ENCODE assay signal across 12 mouse cellular contexts in the genomic region with DNA sequence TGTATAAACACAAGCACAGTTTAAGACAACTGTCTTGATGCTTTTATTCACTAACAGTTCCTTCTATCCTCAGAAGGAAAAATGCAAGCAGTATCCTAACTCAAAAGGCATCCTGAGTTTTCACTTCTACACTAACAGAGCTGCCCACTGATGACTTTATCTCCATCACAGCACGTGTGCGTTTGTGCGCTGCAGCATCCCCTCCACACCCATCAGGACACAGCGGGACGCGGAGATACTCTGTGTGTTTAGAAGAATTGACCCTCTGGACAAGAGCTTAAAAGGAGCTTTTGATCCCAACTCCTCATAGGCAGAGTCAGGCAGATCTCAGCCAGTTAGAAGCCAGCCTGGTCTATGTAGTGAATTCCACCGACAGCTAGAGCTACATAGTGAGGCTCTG. TPM values are rescaled to one million over a fixed set of nuclear protein-coding genes. Genes with fewer than 3 reads are reported as not detected.
DNase-seq lines count a peak whose midpoint lies in the region; ATAC-seq lines count a peak whose summit lies in the region.
"Had no signal": no experiment of that assay in that cellular context is flagged by ENCODE, and none has a peak within 500 bp of the region (broad histone marks: within the 10 kb centered on the region; RNA-seq: fewer than 3 reads in every experiment).

No protein-coding gene starts in this region.

- peak overlapping the region; percentile 96 for H3K4me3 ChIP-seq in megakaryocyte, embryonic 14.5 days (replicated peaks)
- peak overlapping the region; percentile 98 for H3K4me3 ChIP-seq in forebrain, embryonic 15.5 days
- no peak overlapping the region for H3K4me3 ChIP-seq in liver, embryonic 11.5 days (ENCODE audit: low read depth, low read length)
- H3K4me3 ChIP-seq in neural tube, embryonic 14.5 days (ENCODE audit: low read depth, low read length) = peak overlapping the region; percentile 69; the same call in 1 of the 2 replicates
- H3K4me3 ChIP-seq: heart, adult 2 months had no signal

- DNase-seq in liver, embryonic 11.5 days (ENCODE audit: low spot score) = no peak
- no peak for DNase-seq in left cerebral cortex, adult 18-20 months (ENCODE audit: low spot score in 2 of 2)
- DNase-seq in ovary, adult 18-20 months (ENCODE audit: low spot score) = no peak
- DNase-seq: heart, adult 2 months; kidney, postnatal 25 days; left cerebral cortex, postnatal 4 days had no signal

- 78% methylated on average over 7 of the region's 7 CpGs for WGBS in forebrain, embryonic 15.5 days
- 55% methylated on average over 7 of the region's 7 CpGs for WGBS in liver, embryonic 11.5 days
- WGBS in neural tube, embryonic 14.5 days = 70% methylated on average over 7 of the region's 7 CpGs

- H3K4me1 ChIP-seq in megakaryocyte, embryonic 14.5 days = peaks cover 71% of the 10 kb centered on the region
- peaks cover 26% of the 10 kb centered on the region for H3K4me1 ChIP-seq in forebrain, embryonic 15.5 days
- H3K4me1 ChIP-seq in liver, embryonic 11.5 days (replicated peaks; ENCODE audit: control insufficient read depth, insufficient read depth, low read length) = peaks cover 31% of the 10 kb centered on the region
- H3K4me1 ChIP-seq in neural tube, embryonic 14.5 days (ENCODE audit: control insufficient read depth, insufficient read depth, low read length) = peaks cover 11% of the 10 kb centered on the region; the same call in 1 of the 2 replicates

- no peak overlapping the region for H3K27ac ChIP-seq in forebrain, embryonic 15.5 days (replicated peaks)
- no peak overlapping the region for H3K27ac ChIP-seq in liver, embryonic 11.5 days (ENCODE audit: low read depth, low read length)
- no peak overlapping the region for H3K27ac ChIP-seq in neural tube, embryonic 14.5 days (ENCODE audit: low read depth, low read length)
- H3K27ac ChIP-seq: heart, adult 2 months had no signal

- H3K27me3 ChIP-seq in megakaryocyte, embryonic 14.5 days (replicated peaks) = no peaks in the 10 kb centered on the region
- no peaks in the 10 kb centered on the region for H3K27me3 ChIP-seq in forebrain, embryonic 15.5 days
- no peaks in the 10 kb centered on the region for H3K27me3 ChIP-seq in liver, embryonic 11.5 days (replicated peaks; ENCODE audit: control insufficient read depth, insufficient read depth, low read length)
- no peaks in the 10 kb centered on the region for H3K27me3 ChIP-seq in neural tube, embryonic 14.5 days (ENCODE audit: control insufficient read depth, insufficient read depth, low read length)

- H3K9ac ChIP-seq in forebrain, embryonic 15.5 days (replicated peaks) = no peak overlapping the region
- no peak overlapping the region for H3K9ac ChIP-seq in liver, embryonic 11.5 days (ENCODE audit: low read depth, low read length)
- H3K9ac ChIP-seq in neural tube, embryonic 14.5 days (replicated peaks; ENCODE audit: low read depth, low read length) = no peak overlapping the region

- H3K9me3 ChIP-seq in megakaryocyte, embryonic 14.5 days = no peaks in the 10 kb centered on the region
- H3K9me3 ChIP-seq in forebrain, embryonic 15.5 days = no peaks in the 10 kb centered on the region
- H3K9me3 ChIP-seq in liver, embryonic 11.5 days (ENCODE audit: control insufficient read depth, low read length) = no peaks in the 10 kb centered on the region
- H3K9me3 ChIP-seq in neural tube, embryonic 14.5 days (ENCODE audit: control insufficient read depth, low read length) = no peaks in the 10 kb centered on the region

- H3K4me2 ChIP-seq in forebrain, embryonic 15.5 days (replicated peaks) = peak overlapping the region; percentile 66
- H3K4me2 ChIP-seq in liver, embryonic 11.5 days = peak overlapping the region; percentile 96
- peak overlapping the region; percentile 26; the same call in 1 of the 2 replicates for H3K4me2 ChIP-seq in neural tube, embryonic 14.5 days (ENCODE audit: low read depth, low read length)

- H3K36me3 ChIP-seq in megakaryocyte, embryonic 14.5 days (replicated peaks; ENCODE audit: low read length) = peaks cover 16% of the 10 kb centered on the region
- H3K36me3 ChIP-seq in forebrain, embryonic 15.5 days = no peaks in the 10 kb centered on the region
- H3K36me3 ChIP-seq in liver, embryonic 11.5 days (ENCODE audit: control insufficient read depth, insufficient read depth, low read length) = no peaks in the 10 kb centered on the region
- H3K36me3 ChIP-seq in neural tube, embryonic 14.5 days (ENCODE audit: control insufficient read depth, insufficient read depth, low read length) = no peaks in the 10 kb centered on the region

- no peak for ATAC-seq in megakaryocyte, adult 5-6 weeks (ENCODE audit: poor library complexity, severe bottlenecking)
- no peak for ATAC-seq in forebrain, embryonic 15.5 days (replicated peaks)
- no peak for ATAC-seq in liver, embryonic 11.5 days (replicated peaks; ENCODE audit: low FRiP score)
- ATAC-seq in neural tube, embryonic 14.5 days (ENCODE audit: low read depth) = no peak
- no peak for ATAC-seq in granulocyte monocyte progenitor cell, adult 5-6 weeks (replicated peaks; ENCODE audit: poor library complexity, severe bottlenecking)
- ATAC-seq: CD4-positive, CD25-positive, alpha-beta regulatory T cell, adult 4 months had no signal

RNA-seq across cellular contexts. Expression of a gene that starts 2.0 kb away (rescaled TPM):
- 50.3 and 60.3 TPM in 2 replicates for polyA plus RNA-seq in megakaryocyte, embryonic 14.5 days (2012; ENCODE audit: insufficient read depth, low replicate concordance)
- total RNA-seq in megakaryocyte, adult 5-6 weeks (2015) = 6.0 and 12.4 TPM in 2 replicates
- total RNA-seq in megakaryocyte, adult 5-6 weeks (2017) = 8.9 and 39.4 TPM in 2 replicates
- polyA plus RNA-seq in forebrain, embryonic 15.5 days (2015; fragmentation: Nextera tagmentation; extraction: Ambion mirVana) = 136 and 139 TPM in 2 replicates
- 33.6 and 38.6 TPM in 2 replicates for polyA plus RNA-seq in liver, embryonic 11.5 days (2014; fragmentation: Nextera tagmentation; extraction: Ambion mirVana)
- polyA plus RNA-seq in neural tube, embryonic 14.5 days (2014; fragmentation: Nextera tagmentation; extraction: Ambion mirVana) = 91.6 and 99.5 TPM in 2 replicates
- 10 to 100 TPM; 40.2 to 50.3 TPM for total RNA-seq in left cerebral cortex, adult 18-20 months (2021)
- total RNA-seq in granulocyte monocyte progenitor cell, adult 5-6 weeks (2014; fragmentation: Nextera tagmentation) = 12.5 and 20.4 TPM in 2 replicates
- total RNA-seq in granulocyte monocyte progenitor cell, adult 5-6 weeks (2017) = 26.4 and 28.8 TPM in 2 replicates

Comparison
In these comparisons a context has a peak if more than half of its experiments do, and no peak if none do; other contexts are left out.
1. H3K4me2 ChIP-seq: peak in every context shown above with its lines; median percentile 96 in liver, embryonic 11.5 days; 66 in forebrain, embryonic 15.5 days; 26 in neural tube, embryonic 14.5 days.